Mouse (Mus musculus) heart, postnatal 0 days (tissue): ENCODE results near the gene 6030468B19Rik. TPM values are rescaled to one million over a fixed set of nuclear protein-coding genes. Genes with fewer than 3 reads are reported as not detected.

ENCODE experiments used
- ATAC-seq: fragments of 200-750 bp; cut with Nextera tagmentation; 2 replicates; pipeline ENCODE4 v1.8.0; 2017; ENCODE audit warnings: low read depth, moderate number of reproducible peaks, moderate library complexity; ENCODE audit not compliant: insufficient read depth
- DNase-seq: peaks from one replicate; pipeline ENCODE4 v3.0.0-alpha.2; 2016; ENCODE audit warnings: low spot score
- H3K27ac ChIP-seq: fragments of 300-500 bp; sonication (generic); 2 replicates; pipeline ENCODE4 v1.5.1; 2014; ENCODE audit warnings: low read depth, mild to moderate bottlenecking
- H3K27me3 ChIP-seq: fragments of 300-500 bp; sonication (generic); 2 replicates; pipeline ENCODE4 v1.6.1; 2014; ENCODE audit warnings: low read length, mixed read lengths; ENCODE audit not compliant: control insufficient read depth, insufficient read depth
- H3K36me3 ChIP-seq: fragments of 300-500 bp; sonication (generic); replicated peaks from 2 replicates; pipeline ENCODE4 v1.6.1; 2014; ENCODE audit warnings: low read length, mixed read lengths; ENCODE audit not compliant: control insufficient read depth, insufficient read depth
- H3K4me1 ChIP-seq: fragments of 300-500 bp; sonication (generic); 2 replicates; pipeline ENCODE4 v1.6.1; 2014; ENCODE audit warnings: antibody characterized with exemption; ENCODE audit not compliant: control insufficient read depth, insufficient read depth
- H3K4me2 ChIP-seq: fragments of 300-500 bp; sonication (generic); 2 replicates; pipeline ENCODE4 v1.6.1; 2014; ENCODE audit warnings: low read depth, mild to moderate bottlenecking, low read length, moderate library complexity
- H3K4me3 ChIP-seq: fragments of 300-500 bp; sonication (generic); 2 replicates; pipeline ENCODE4 v1.5.1; 2014; ENCODE audit warnings: low read depth, low read length
- H3K9ac ChIP-seq: fragments of 300-500 bp; sonication (generic); replicated peaks from 2 replicates; pipeline ENCODE4 v1.6.1; 2014; ENCODE audit warnings: low read depth, low read length, mixed read lengths
- H3K9me3 ChIP-seq: fragments of 300-500 bp; sonication (generic); replicated peaks from 2 replicates; pipeline ENCODE4 v1.6.1; 2016; ENCODE audit warnings: low read length; ENCODE audit not compliant: control insufficient read depth
- CTCF ChIP-seq: IDR thresholded peaks from 2 replicates; pipeline ENCODE4 v1.5.1; 2016; ENCODE audit warnings: antibody characterized with exemption, control low read depth, low read depth
- EP300 ChIP-seq: IDR thresholded peaks from 2 replicates; pipeline ENCODE4 v1.6.1; 2016; ENCODE audit warnings: antibody characterized with exemption, low read depth
- WGBS: fragments of 180-500 bp; shearing (Covaris S2); extraction: QIAGEN DNeasy Blood & Tissue Kit; methylation state at CpG from one replicate; pipeline ENCODE4 v1.1.7; 2014; 5-methylcytosine and 5-hydroxymethylcytosine counted together
- polyA plus RNA-seq: library from polyadenylated mRNA; unstranded; fragments of >200 nt; fragmentation: Nextera tagmentation; extraction: Ambion mirVana; gene quantifications from 2 replicates; pipeline ENCODE4 v1.2.1, GENCODE M21; 2015
- total RNA-seq: library from RNA; depleted of rRNA; stranded (reverse); fragments of >200 nt; gene quantifications from 2 replicates; pipeline ENCODE4 v1.2.3, GENCODE M21; 2014; ENCODE audit warnings: low replicate concordance

The 6030468B19Rik gene
- total and polyA plus RNA-seq, 2 experiments from 2014 or later = not detected

DNA sequence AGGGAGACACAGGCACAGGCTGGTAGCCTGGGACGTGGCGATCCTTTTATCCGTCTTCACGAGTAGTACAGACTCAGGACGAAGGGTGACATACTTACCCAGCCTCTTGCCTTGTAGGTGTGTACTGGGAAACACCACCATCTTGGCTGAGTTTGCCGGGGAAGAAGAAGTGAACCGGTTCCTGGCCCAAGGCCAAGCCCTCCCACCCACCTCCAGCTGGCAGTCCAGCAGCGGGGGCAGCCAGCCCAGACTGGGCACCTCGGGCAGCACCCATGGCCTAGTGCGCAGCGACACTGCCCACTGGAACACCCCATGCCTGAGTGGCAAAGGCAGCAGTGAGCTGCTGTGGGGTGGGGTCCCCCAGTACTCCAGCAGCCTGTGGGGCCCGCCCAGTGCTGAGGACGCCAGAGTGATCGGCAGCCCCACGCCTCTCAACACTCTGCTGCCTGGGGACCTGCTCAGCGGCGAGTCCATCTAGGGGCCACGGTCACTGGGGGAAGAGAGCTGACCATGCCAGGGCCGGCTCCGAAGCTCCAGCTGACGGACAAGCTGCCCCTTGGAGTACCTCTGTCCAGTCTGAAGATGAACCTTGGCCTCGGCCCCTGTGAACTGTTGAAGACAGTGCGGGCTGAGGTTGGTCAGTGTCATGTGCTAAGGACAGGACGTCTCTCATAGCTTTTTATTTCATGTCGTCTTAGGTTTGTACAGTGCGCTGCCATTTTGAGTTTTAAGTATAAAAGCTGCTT, 36.9 kb upstream of the 6030468B19Rik start:
- Histone ChIP-seq H3K9me3 (no peaks in the 10 kb centered on the region), H3K4me1 (no peaks in the 10 kb centered on the region), H3K9ac (no peak overlapping the region), H3K36me3 (peaks cover 75% of the 10 kb centered on the region), H3K27ac (no peak overlapping the region), H3K4me3 (no peak overlapping the region), H3K27me3 (no peaks in the 10 kb centered on the region), H3K4me2 (no peak overlapping the region)
- TF ChIP-seq EP300 (no peak), CTCF (no peak)
- 83% methylated on average over 26 of the region's 26 CpGs for WGBS
- DNase-seq = no peak
- ATAC-seq = no peak

GRCm38 (mm10) chr11:117761801-117762200, 35.7 kb upstream of the 6030468B19Rik start:
- 88% methylated on average over 13 of the region's 13 CpGs for WGBS
- no peak overlapping the region for H3K9ac ChIP-seq
- no peaks in the 10 kb centered on the region for H3K9me3 ChIP-seq
- H3K4me3 ChIP-seq = no peak overlapping the region
- H3K27me3 ChIP-seq = no peaks in the 10 kb centered on the region
- H3K4me1 ChIP-seq = no peaks in the 10 kb centered on the region
- H3K27ac ChIP-seq = no peak overlapping the region
- DNase-seq = no peak
- no peak for TF ChIP-seq EP300
- no peak overlapping the region for H3K4me2 ChIP-seq
- ATAC-seq = no peak
- H3K36me3 ChIP-seq = peaks cover 65% of the 10 kb centered on the region

DNA sequence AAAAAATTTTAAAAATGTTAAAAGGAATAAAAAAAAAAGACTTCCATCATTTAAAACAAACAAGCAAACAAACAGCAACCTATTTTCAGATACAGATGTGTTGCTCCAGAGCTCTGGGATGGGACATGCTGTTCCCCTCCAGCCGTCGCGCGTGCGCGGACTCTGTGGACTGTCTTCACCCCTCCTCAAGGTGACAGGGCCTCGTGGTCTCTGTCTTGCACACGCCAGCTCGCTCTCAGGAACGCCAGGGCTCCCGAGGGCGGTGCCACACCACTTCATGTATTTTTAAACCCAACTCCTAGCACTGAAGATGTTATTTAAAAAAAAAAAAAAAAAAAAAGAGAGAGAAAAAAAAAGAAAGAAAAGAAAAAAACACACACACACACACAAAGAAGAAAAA, 35.2 kb upstream of the 6030468B19Rik start:
- Histone ChIP-seq H3K9ac (no peak overlapping the region), H3K4me3 (no peak overlapping the region), H3K4me1 (no peaks in the 10 kb centered on the region), H3K27ac (no peak overlapping the region), H3K36me3 (peaks cover 62% of the 10 kb centered on the region), H3K27me3 (no peaks in the 10 kb centered on the region), H3K4me2 (no peak overlapping the region), H3K9me3 (no peaks in the 10 kb centered on the region)
- WGBS = 40% methylated on average over 12 of the region's 12 CpGs
- TF ChIP-seq EP300 = 0 out of 2 replicates have a peak, but pooled peaks have one; percentile 36
- no peak for TF ChIP-seq CTCF
- peak; percentile 57; the same call in 1 of the 2 replicates for ATAC-seq
- peak; percentile 42 for DNase-seq

DNA sequence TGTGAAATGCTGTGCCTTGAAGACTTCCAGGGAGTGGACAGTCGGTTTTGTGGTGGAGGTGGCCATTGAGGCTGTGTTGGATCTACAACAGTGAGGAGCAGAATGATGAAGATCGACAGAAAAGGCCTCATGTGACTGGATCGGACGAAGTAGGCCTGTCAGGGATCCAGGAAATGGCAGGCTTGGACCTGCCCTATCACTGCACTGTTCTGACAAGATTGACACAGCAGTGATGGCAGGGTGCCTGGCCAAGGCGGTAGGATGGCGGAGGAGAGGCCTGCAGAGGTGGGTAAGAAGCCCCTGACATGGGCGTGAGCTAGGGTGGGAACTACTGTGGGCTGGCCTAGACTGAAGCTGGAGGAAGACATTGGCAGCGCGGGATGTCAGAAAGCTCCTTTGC, 33.1 kb upstream of the 6030468B19Rik start:
- H3K4me3 ChIP-seq = no peak overlapping the region
- H3K9ac ChIP-seq = no peak overlapping the region
- H3K27ac ChIP-seq = no peak overlapping the region
- WGBS = 73% methylated on average over 9 of the region's 9 CpGs
- no peak for DNase-seq
- no peaks in the 10 kb centered on the region for H3K4me1 ChIP-seq
- no peak overlapping the region for H3K4me2 ChIP-seq
- ATAC-seq = no peak
- peaks cover 47% of the 10 kb centered on the region for H3K36me3 ChIP-seq
- TF ChIP-seq CTCF (no peak), EP300 (no peak)
- no peaks in the 10 kb centered on the region for H3K27me3 ChIP-seq
- no peaks in the 10 kb centered on the region for H3K9me3 ChIP-seq

GRCm38 (mm10) chr11:117765361-117765760, 32.1 kb upstream of the 6030468B19Rik start:
- Histone ChIP-seq H3K27me3 (no peaks in the 10 kb centered on the region), H3K4me1 (no peaks in the 10 kb centered on the region), H3K4me3 (no peak overlapping the region), H3K9ac (no peak overlapping the region), H3K27ac (no peak overlapping the region), H3K4me2 (no peak overlapping the region), H3K9me3 (no peaks in the 10 kb centered on the region), H3K36me3 (peaks cover 36% of the 10 kb centered on the region)
- TF ChIP-seq CTCF (no peak), EP300 (no peak)
- no peak for DNase-seq
- no peak for ATAC-seq
- WGBS = 86% methylated on average over 5 of the region's 5 CpGs

- WGBS = 71% methylated on average over 3 of the region's 3 CpGs
- no peak overlapping the region for H3K4me2 ChIP-seq
- H3K4me1 ChIP-seq = no peaks in the 10 kb centered on the region
- no peak overlapping the region for H3K9ac ChIP-seq
- no peaks in the 10 kb centered on the region for H3K9me3 ChIP-seq
- DNase-seq (no peak), ATAC-seq (no peak)
- no peak overlapping the region for H3K27ac ChIP-seq
- no peaks in the 10 kb centered on the region for H3K27me3 ChIP-seq
- TF ChIP-seq EP300 (no peak), CTCF (no peak)
- no peak overlapping the region for H3K4me3 ChIP-seq
- peaks cover 28% of the 10 kb centered on the region for H3K36me3 ChIP-seq
These were observed 31.2 kb upstream of the 6030468B19Rik start for GRCm38 (mm10) chr11:117766275-117766674.
